Mouse (Mus musculus) midbrain, postnatal 0 days (tissue): Measurements from ENCODE around the gene Pnkp. TPM values are rescaled to one million over a fixed set of nuclear protein-coding genes. Genes with fewer than 3 reads are reported as not detected.
A peak's percentile ranks its signal among the peaks of the same experiment; 100 is the strongest.

Source experiments
- ATAC-seq: fragments of 200-750 bp; cut with Nextera tagmentation; 2 replicates; pipeline ENCODE4 v1.8.0; 2017; ENCODE audit warnings: moderate number of reproducible peaks, mild to moderate bottlenecking, moderate TSS enrichment, moderate library complexity; ENCODE audit not compliant: low FRiP score
- DNase-seq: peaks from one replicate; pipeline ENCODE4 v3.0.0-alpha.2; 2015; ENCODE audit warnings: low spot score
- H3K27ac ChIP-seq: fragments of 300-500 bp; sonication (generic); 2 replicates; pipeline ENCODE4 v1.5.1; 2014; ENCODE audit warnings: low read depth, mild to moderate bottlenecking, low read length, mixed read lengths
- H3K27me3 ChIP-seq: fragments of 300-500 bp; sonication (generic); 2 replicates; pipeline ENCODE4 v1.6.1; 2014; ENCODE audit warnings: low read length, control low read depth, mixed read lengths; ENCODE audit not compliant: insufficient read depth
- H3K36me3 ChIP-seq: fragments of 300-500 bp; sonication (generic); 2 replicates; pipeline ENCODE4 v1.6.1; 2014; ENCODE audit warnings: low read length, control low read depth, mixed read lengths; ENCODE audit not compliant: insufficient read depth
- H3K4me1 ChIP-seq: fragments of 300-500 bp; sonication (generic); 2 replicates; pipeline ENCODE4 v1.6.1; 2014; ENCODE audit warnings: mild to moderate bottlenecking, control low read depth, antibody characterized with exemption, low read length, mixed read lengths; ENCODE audit not compliant: insufficient read depth
- H3K4me2 ChIP-seq: fragments of 300-500 bp; sonication (generic); 2 replicates; pipeline ENCODE4 v1.6.1; 2014; ENCODE audit warnings: low read depth, mild to moderate bottlenecking, low read length, mixed read lengths; ENCODE audit not compliant: poor library complexity, severe bottlenecking
- H3K4me3 ChIP-seq: fragments of 300-500 bp; sonication (generic); 2 replicates; pipeline ENCODE4 v1.5.1; 2014; ENCODE audit warnings: low read depth, mild to moderate bottlenecking, low read length, moderate library complexity
- H3K9ac ChIP-seq: fragments of 300-500 bp; sonication (generic); replicated peaks from 2 replicates; pipeline ENCODE4 v1.6.1; 2014; ENCODE audit warnings: mild to moderate bottlenecking, low read length, moderate library complexity, mixed read lengths; ENCODE audit not compliant: poor library complexity, severe bottlenecking
- H3K9me3 ChIP-seq: fragments of 300-500 bp; sonication (generic); 2 replicates; pipeline ENCODE4 v1.6.1; 2016; ENCODE audit warnings: low read length, control low read depth
- CTCF ChIP-seq: IDR thresholded peaks from 2 replicates; pipeline ENCODE4 v1.5.1; 2016; ENCODE audit warnings: antibody characterized with exemption, mild to moderate bottlenecking
- WGBS: fragments of 180-500 bp; shearing (Covaris S2); extraction: QIAGEN DNeasy Blood & Tissue Kit; methylation state at CpG from one replicate; pipeline ENCODE4 v1.1.7; 2014; 5-methylcytosine and 5-hydroxymethylcytosine counted together
- polyA plus RNA-seq: library from polyadenylated mRNA; unstranded; fragments of >200 nt; fragmentation: Nextera tagmentation; extraction: Ambion mirVana; gene quantifications from 2 replicates; pipeline ENCODE4 v1.2.1, GENCODE M21; 2015
- total RNA-seq: library from RNA; depleted of rRNA; stranded (reverse); fragments of >200 nt; gene quantifications from 2 replicates; pipeline ENCODE4 v1.2.3, GENCODE M21; 2014

Gene Pnkp
- total and polyA plus RNA-seq, 2 experiments from 2014 or later = 31.2 to 32.4 TPM

- H3K36me3 ChIP-seq = peaks cover 37% of the 10 kb centered on the region
- ATAC-seq (peak; percentile 90), DNase-seq (peak; percentile 100)
- H3K4me1 ChIP-seq = peaks cover 13% of the 10 kb centered on the region; the same call in 1 of the 2 replicates
- H3K4me3 ChIP-seq = peak within 1 kb of the TSS; percentile 64
- WGBS = under 1% methylated on average over 54 of the region's 54 CpGs
- TF ChIP-seq CTCF = no peak
- H3K4me2 ChIP-seq = peak within 1 kb of the TSS; percentile 75
- peak within 1 kb of the TSS; percentile 87 for H3K9ac ChIP-seq
- no peaks in the 10 kb centered on the region for H3K9me3 ChIP-seq
- H3K27me3 ChIP-seq = no peaks in the 10 kb centered on the region
- H3K27ac ChIP-seq = peak within 1 kb of the TSS; percentile 98
Measured at GRCm38 (mm10) chr7:44848561-44849415, 8.2 kb upstream of the Pnkp start, which contains the start of the genes Akt1s1 and Tbc1d17. Gene Akt1s1 (plus strand): TSS chr7:44848991. Gene Tbc1d17 (minus strand): TSS chr7:44849079.

- no peak for TF ChIP-seq CTCF
- DNase-seq (peak; percentile 98), ATAC-seq (peak; percentile 84)
- peak overlapping the region; percentile 98 for H3K27ac ChIP-seq
- peaks cover 13% of the 10 kb centered on the region; the same call in 1 of the 2 replicates for H3K4me1 ChIP-seq
- WGBS = under 1% methylated on average over 41 of the region's 41 CpGs
- no peaks in the 10 kb centered on the region for H3K9me3 ChIP-seq
- peak overlapping the region; percentile 87 for H3K9ac ChIP-seq
- H3K27me3 ChIP-seq = no peaks in the 10 kb centered on the region
- H3K4me3 ChIP-seq = peak overlapping the region; percentile 64
- H3K36me3 ChIP-seq = peaks cover 29% of the 10 kb centered on the region
- H3K4me2 ChIP-seq = peak overlapping the region; percentile 75
Measured at GRCm38 (mm10) chr7:44849416-44850111, 7.4 kb upstream of the Pnkp start.

GRCm38 (mm10) chr7:44850146-44850545 lies 6.8 kb upstream of the Pnkp start:
- Histone ChIP-seq H3K36me3 (peaks cover 24% of the 10 kb centered on the region), H3K4me2 (peak overlapping the region; percentile 75), H3K4me1 (peaks cover 13% of the 10 kb centered on the region; the same call in 1 of the 2 replicates), H3K27me3 (no peaks in the 10 kb centered on the region), H3K9ac (peak overlapping the region; percentile 87), H3K9me3 (no peaks in the 10 kb centered on the region), H3K27ac (peak overlapping the region; percentile 98), H3K4me3 (peak overlapping the region; percentile 64)
- no peak; the same call in 1 of the 2 replicates for TF ChIP-seq CTCF
- DNase-seq = peak; percentile 83
- peak; percentile 41; the same call in 1 of the 2 replicates for ATAC-seq
- WGBS = under 1% methylated on average over 29 of the region's 33 CpGs

GRCm38 (mm10) chr7:44850789-44851624 lies 5.9 kb upstream of the Pnkp start:
- Histone ChIP-seq H3K4me2 (peak overlapping the region; percentile 75), H3K9me3 (no peaks in the 10 kb centered on the region), H3K4me1 (peaks cover 13% of the 10 kb centered on the region; the same call in 1 of the 2 replicates), H3K4me3 (peak overlapping the region; percentile 64), H3K27me3 (no peaks in the 10 kb centered on the region), H3K27ac (peak overlapping the region; percentile 98), H3K36me3 (peaks cover 15% of the 10 kb centered on the region), H3K9ac (peak overlapping the region; percentile 87)
- 82% methylated on average over 8 of the region's 8 CpGs for WGBS
- DNase-seq = no peak
- no peak for TF ChIP-seq CTCF
- no peak for ATAC-seq

GRCm38 (mm10) chr7:44851625-44852234 lies 5.2 kb upstream of the Pnkp start:
- DNase-seq = no peak
- Histone ChIP-seq H3K9me3 (no peaks in the 10 kb centered on the region), H3K36me3 (peaks cover 8% of the 10 kb centered on the region), H3K4me1 (peaks cover 13% of the 10 kb centered on the region; the same call in 1 of the 2 replicates), H3K4me3 (no peak overlapping the region), H3K27ac (no peak overlapping the region), H3K4me2 (no peak overlapping the region), H3K27me3 (no peaks in the 10 kb centered on the region), H3K9ac (no peak overlapping the region)
- ATAC-seq = no peak
- WGBS = 93% methylated on average over 12 of the region's 12 CpGs
- TF ChIP-seq CTCF = no peak
